Mouse (Mus musculus) hindbrain, embryonic 12.5 days (tissue): ENCODE data around the gene Lipa. TPM values are rescaled to one million over a fixed set of nuclear protein-coding genes. Genes with fewer than 3 reads are reported as not detected.
A peak's percentile ranks its signal among the peaks of the same experiment; 100 is the strongest.

Experiments
- ATAC-seq: fragments of 200-750 bp; cut with Nextera tagmentation; 2 replicates; pipeline ENCODE4 v1.8.0; 2017; ENCODE audit warnings: moderate TSS enrichment; ENCODE audit not compliant: low FRiP score
- H3K27ac ChIP-seq: fragments of 300-500 bp; sonication (generic); 2 replicates; pipeline ENCODE4 v1.5.1; 2016; ENCODE audit warnings: mild to moderate bottlenecking
- H3K27me3 ChIP-seq: fragments of 300-500 bp; sonication (generic); 2 replicates; pipeline ENCODE4 v1.6.1; 2016; ENCODE audit warnings: mild to moderate bottlenecking
- H3K36me3 ChIP-seq: fragments of 300-500 bp; sonication (generic); 2 replicates; pipeline ENCODE4 v1.6.1; 2016; ENCODE audit warnings: mild to moderate bottlenecking
- H3K4me1 ChIP-seq: fragments of 300-500 bp; sonication (generic); 2 replicates; pipeline ENCODE4 v1.6.1; 2016
- H3K4me2 ChIP-seq: fragments of 300-500 bp; sonication (generic); replicated peaks from 2 replicates; pipeline ENCODE4 v1.6.1; 2016; ENCODE audit warnings: mild to moderate bottlenecking
- H3K4me3 ChIP-seq: fragments of 300-500 bp; sonication (generic); 2 replicates; pipeline ENCODE4 v1.5.1; 2016; ENCODE audit warnings: mild to moderate bottlenecking
- H3K9ac ChIP-seq: fragments of 300-500 bp; sonication (generic); 2 replicates; pipeline ENCODE4 v1.6.1; 2016; ENCODE audit warnings: mild to moderate bottlenecking, moderate library complexity
- H3K9me3 ChIP-seq: fragments of 300-500 bp; sonication (generic); replicated peaks from 2 replicates; pipeline ENCODE4 v1.6.1; 2016; ENCODE audit warnings: mild to moderate bottlenecking
- WGBS: fragments of 180-500 bp; shearing (Covaris S2); methylation state at CpG from one replicate; pipeline ENCODE4 v1.1.7; 2016; 5-methylcytosine and 5-hydroxymethylcytosine counted together
- polyA plus RNA-seq: library from polyadenylated mRNA; unstranded; fragments of >200 nt; fragmentation: Nextera tagmentation; extraction: Ambion mirVana; gene quantifications from 2 replicates; pipeline ENCODE4 v1.2.1, GENCODE M21; 2016

Lipa gene
- polyA plus RNA-seq, result 28.6 and 31.5 TPM in 2 replicates

DNA sequence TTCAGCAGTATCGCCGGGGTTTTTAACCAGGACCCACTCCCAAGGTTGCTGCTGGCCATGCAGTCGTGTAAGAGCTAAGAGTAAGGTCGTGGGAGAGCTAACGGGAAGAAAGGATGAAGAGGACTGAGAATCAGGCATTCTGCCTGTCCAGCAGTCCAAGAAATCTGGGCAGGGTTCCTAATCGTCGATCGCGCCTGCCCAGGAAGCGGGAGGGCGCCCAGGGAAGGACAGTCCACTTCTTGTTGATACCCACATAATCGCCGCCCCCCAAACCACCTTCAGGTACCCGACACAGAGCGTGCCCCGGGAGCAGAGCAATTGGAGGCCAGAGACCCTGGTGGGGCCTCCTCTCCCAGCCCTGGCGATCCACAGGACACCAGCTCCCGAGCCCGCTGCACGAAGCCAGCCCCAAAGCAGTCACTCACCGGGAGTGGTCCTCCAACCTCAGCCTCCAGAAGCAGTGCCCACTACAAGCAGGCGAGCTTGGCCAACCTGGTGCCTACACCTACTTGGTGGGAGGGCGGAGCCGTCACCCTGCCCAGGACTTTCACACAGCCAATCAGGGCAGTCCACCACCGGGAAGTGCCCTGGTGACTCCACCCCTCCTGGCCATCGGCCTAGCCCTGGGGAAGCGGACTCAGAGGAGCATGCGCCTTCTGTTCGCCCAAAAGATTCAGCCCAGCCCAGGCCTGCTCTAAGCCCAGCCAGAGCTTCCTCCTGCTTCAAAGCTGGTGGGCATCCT lies at the start of gene Lipa:
Gene Lipa, minus strand, starts transcription at position 534 of the 742 bp plus-strand sequence.
- peak within 1 kb of the TSS; percentile 40; the same call in 1 of the 2 replicates for H3K27ac ChIP-seq
- H3K9me3 ChIP-seq, result no peaks in the 10 kb centered on the region
- H3K36me3 ChIP-seq, result no peaks in the 10 kb centered on the region
- H3K27me3 ChIP-seq, result no peaks in the 10 kb centered on the region
- peak within 1 kb of the TSS; percentile 83 for H3K4me2 ChIP-seq
- under 1% methylated on average over 29 of the region's 29 CpGs for WGBS
- peak within 1 kb of the TSS; percentile 70 for H3K4me3 ChIP-seq
- H3K9ac ChIP-seq, result peak within 1 kb of the TSS; percentile 64
- peak; percentile 100 for ATAC-seq
- peaks cover 7% of the 10 kb centered on the region for H3K4me1 ChIP-seq

DNA sequence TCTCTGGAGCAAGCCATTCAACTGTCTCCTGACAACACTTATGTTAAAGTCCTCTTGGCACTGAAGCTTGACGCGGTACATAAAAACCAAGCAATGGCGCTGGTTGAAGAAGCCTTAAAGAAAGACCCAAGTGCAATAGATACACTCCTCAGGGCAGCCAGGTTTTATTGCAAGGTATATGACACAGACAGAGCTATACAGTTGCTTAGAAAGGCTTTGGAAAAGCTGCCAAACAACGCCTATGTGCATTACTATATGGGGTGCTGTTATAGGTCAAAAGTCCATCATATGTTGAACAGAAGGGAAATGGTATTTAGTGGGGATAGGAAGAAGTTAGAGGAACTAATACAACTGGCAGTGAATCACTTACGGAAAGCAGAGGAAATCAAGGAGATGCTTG lies 46.4 kb upstream of the Lipa start:
- Histone ChIP-seq H3K9me3 (no peaks in the 10 kb centered on the region), H3K9ac (no peak overlapping the region), H3K36me3 (no peaks in the 10 kb centered on the region), H3K4me1 (0 out of 2 replicates have a peak, but pooled peaks cover 2% of the 10 kb centered on the region), H3K27me3 (no peaks in the 10 kb centered on the region), H3K4me2 (no peak overlapping the region), H3K4me3 (no peak overlapping the region), H3K27ac (no peak overlapping the region)
- 93% methylated on average over 5 of the region's 5 CpGs for WGBS
- ATAC-seq, result no peak

DNA sequence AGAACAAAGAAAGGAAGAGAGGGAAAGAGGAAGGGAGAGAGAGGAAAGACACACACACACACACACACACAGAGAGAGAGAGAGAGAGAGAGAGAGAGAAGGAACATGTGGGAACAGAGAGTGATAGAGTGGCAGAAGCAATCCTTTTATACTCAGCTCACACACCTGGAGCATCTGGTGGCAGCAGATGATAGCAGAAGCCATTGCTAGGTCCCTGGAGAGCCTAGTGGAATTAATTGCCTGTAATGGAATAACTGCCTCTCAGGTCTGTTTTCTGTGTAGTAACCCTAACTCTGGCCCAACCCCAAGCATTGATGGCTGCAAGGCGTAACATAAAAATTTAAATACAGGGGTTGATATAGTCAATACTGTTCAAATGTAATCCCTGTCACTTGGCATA lies 43.8 kb upstream of the Lipa start:
- Histone ChIP-seq H3K4me1 (0 out of 2 replicates have a peak, but pooled peaks cover 2% of the 10 kb centered on the region), H3K9ac (no peak overlapping the region), H3K36me3 (no peaks in the 10 kb centered on the region), H3K27ac (no peak overlapping the region), H3K27me3 (no peaks in the 10 kb centered on the region), H3K4me3 (no peak overlapping the region), H3K4me2 (no peak overlapping the region), H3K9me3 (no peaks in the 10 kb centered on the region)
- no peak for ATAC-seq
- WGBS, result 75% methylated on average over 1 of the region's 1 CpGs

DNA sequence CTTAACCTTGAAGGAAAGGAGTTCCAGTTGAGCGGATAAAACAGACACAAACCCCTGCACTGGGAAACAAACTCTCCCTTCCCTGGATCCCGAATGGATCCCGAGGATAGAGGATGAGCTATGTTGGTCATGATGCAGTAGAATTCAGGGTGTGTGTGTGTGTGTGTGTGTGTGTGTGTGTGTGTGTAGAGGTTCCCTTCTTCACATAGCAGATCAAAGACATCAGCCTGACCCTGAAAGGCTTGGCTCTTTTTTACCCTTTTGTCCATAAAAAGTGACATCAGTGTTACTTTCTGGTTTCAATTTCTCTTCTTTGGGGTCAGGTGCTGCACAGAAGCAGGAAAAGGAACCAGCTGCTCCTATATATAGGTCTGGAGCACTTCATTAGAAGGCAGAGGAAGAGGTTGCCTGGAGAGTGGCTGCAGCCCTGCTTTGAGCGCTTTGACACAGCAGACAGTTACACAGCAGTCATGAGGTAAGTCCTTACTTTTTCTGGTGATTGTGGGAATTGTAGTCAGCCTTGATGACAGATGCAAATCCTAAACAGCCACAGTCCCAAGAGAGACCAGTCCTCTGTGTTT lies 42.7 kb upstream of the Lipa start:
- H3K9ac ChIP-seq, result no peak overlapping the region
- H3K27me3 ChIP-seq, result no peaks in the 10 kb centered on the region
- 73% methylated on average over 4 of the region's 4 CpGs for WGBS
- no peak overlapping the region for H3K4me3 ChIP-seq
- 0 out of 2 replicates have a peak, but pooled peaks cover 2% of the 10 kb centered on the region for H3K4me1 ChIP-seq
- H3K36me3 ChIP-seq, result no peaks in the 10 kb centered on the region
- no peaks in the 10 kb centered on the region for H3K9me3 ChIP-seq
- no peak for ATAC-seq
- H3K27ac ChIP-seq, result no peak overlapping the region
- H3K4me2 ChIP-seq, result no peak overlapping the region

DNA sequence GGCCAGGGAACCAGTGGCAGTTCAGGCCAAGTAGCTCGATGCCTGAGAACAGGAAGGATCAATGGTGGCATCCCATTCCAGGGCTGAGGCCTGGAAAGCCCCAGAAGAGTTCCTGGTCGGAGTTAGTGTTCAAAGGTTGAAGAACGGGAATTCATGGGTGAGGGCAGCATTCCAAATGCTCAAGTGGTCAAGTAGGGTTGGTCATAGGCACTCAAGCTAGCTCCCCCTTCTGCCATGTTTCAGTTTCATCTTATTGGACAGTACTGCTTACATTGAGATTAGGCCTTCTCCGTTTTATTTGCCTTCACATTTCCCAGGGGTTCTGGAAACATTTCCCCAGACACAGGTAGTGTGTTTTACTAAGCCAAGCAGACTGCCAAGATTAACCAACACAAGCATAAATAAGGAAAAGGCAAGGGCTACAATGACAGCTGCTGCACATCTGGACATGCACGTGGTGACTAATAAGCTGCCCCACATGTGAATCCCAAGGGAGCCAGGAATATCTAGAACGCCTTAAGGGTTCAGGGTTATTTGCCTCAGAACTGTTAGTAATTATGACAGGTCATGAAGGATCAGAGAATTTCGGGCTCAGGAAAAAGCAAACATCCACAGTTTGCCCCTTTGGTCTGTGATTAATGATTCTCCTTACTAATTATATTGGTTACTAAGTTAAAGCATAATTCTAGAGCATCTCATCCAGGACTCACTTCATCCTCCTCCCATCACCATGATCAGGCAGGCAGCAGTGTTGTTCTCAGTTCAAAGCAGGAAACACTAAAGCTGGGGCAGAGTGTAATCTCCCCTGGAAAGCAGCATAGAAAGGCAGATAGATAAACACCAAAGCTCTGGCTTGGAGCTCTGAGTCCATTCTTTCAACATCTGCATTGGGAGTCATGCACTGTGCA lies 42.0 kb upstream of the Lipa start:
- no peak overlapping the region for H3K27ac ChIP-seq
- H3K9me3 ChIP-seq, result no peaks in the 10 kb centered on the region
- H3K4me2 ChIP-seq, result no peak overlapping the region
- 77% methylated on average over 7 of the region's 7 CpGs for WGBS
- ATAC-seq, result no peak
- no peak overlapping the region for H3K4me3 ChIP-seq
- no peaks in the 10 kb centered on the region for H3K27me3 ChIP-seq
- no peaks in the 10 kb centered on the region for H3K36me3 ChIP-seq
- 0 out of 2 replicates have a peak, but pooled peaks cover 2% of the 10 kb centered on the region for H3K4me1 ChIP-seq
- no peak overlapping the region for H3K9ac ChIP-seq

DNA sequence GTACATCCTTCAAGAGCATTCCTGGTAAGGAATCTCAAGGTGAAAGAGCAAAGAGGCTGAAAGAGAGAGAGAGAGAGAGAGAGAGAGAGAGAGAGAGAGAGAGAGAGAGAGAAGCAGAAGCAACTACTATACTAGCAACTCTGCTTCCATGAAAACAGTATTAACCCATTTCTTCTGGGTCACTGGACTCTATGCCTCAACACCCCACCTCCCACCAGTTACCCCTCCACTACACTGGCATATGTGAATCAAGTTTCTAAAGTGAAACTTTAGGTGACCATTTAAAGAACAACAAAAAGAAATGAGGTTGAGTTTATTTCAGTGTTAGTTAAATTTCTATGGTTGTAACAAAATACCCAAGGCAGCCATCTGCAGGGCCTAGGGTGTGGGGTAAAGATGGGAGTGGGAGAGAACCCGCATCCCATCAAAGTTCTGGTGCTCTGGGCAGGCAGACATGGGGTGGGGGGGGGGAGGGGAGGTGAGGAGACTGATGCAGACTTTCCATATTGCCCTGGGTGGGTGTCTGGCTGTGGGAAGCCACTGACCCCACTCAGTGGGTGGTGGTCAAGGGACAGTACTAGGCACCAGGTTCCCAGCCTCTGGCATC lies 39.0 kb upstream of the Lipa start:
- Histone ChIP-seq H3K36me3 (no peaks in the 10 kb centered on the region), H3K9me3 (no peaks in the 10 kb centered on the region)

DNA sequence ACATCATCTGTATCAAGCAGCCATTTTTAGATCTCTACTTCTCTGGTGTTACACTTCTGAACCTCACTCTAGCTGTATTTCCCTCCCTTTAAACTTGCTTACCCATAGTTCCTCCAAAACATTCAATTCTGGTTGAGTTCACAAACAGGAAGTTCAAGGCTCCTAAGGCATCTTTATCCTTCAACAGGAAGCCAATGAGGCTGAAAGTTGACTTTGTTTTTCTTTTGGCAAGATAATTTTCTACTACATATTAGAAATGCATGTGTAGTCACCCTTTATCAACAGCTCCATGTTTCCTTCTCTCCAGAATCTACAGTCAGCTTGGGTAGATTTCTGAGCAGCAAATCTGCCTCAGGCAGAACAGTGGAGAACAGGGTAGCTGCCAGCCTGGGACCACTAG lies 35.3 kb upstream of the Lipa start:
- Histone ChIP-seq H3K4me1 (no peaks in the 10 kb centered on the region), H3K27ac (no peak overlapping the region), H3K36me3 (no peaks in the 10 kb centered on the region), H3K9me3 (no peaks in the 10 kb centered on the region), H3K9ac (no peak overlapping the region), H3K4me2 (no peak overlapping the region), H3K27me3 (no peaks in the 10 kb centered on the region), H3K4me3 (no peak overlapping the region)
- no peak for ATAC-seq

More for the DNA sequence above, 39.0 kb upstream of the Lipa start:
- Histone ChIP-seq H3K4me2 (no peak overlapping the region), H3K27me3 (no peaks in the 10 kb centered on the region), H3K4me1 (0 out of 2 replicates have a peak, but pooled peaks cover 2% of the 10 kb centered on the region), H3K4me3 (no peak overlapping the region), H3K27ac (no peak overlapping the region), H3K9ac (no peak overlapping the region)
- ATAC-seq, result no peak
- 80% methylated on average over 1 of the region's 1 CpGs for WGBS

DNA sequence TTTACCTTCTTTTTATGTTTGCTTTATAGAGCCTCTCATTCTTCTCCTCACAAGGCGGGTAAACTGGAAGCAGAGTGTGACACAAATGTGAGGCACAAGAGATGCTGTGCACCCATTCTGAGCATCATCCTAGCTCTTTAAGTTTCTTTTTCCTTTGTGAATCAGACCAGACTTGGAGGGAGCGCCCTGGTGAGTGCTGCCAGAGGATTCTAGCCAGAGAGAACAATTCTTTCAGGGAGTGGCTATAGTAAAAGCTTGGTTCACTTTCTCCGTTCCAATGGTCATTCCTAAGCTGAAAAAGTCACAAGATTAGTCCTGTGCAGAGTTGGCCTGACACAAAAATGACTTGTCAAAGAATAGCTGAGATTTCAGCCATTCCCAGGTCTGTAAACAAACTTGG lies 29.3 kb upstream of the Lipa start:
- WGBS, result 82% methylated on average over 3 of the region's 3 CpGs
- no peaks in the 10 kb centered on the region for H3K27me3 ChIP-seq
- H3K9ac ChIP-seq, result no peak overlapping the region
- H3K4me1 ChIP-seq, result no peaks in the 10 kb centered on the region
- no peak overlapping the region for H3K4me3 ChIP-seq
- H3K9me3 ChIP-seq, result 0 out of 2 replicates have a peak, but pooled peaks cover 2% of the 10 kb centered on the region
- no peaks in the 10 kb centered on the region for H3K36me3 ChIP-seq
- no peak overlapping the region for H3K4me2 ChIP-seq
- no peak overlapping the region for H3K27ac ChIP-seq
- no peak for ATAC-seq

DNA sequence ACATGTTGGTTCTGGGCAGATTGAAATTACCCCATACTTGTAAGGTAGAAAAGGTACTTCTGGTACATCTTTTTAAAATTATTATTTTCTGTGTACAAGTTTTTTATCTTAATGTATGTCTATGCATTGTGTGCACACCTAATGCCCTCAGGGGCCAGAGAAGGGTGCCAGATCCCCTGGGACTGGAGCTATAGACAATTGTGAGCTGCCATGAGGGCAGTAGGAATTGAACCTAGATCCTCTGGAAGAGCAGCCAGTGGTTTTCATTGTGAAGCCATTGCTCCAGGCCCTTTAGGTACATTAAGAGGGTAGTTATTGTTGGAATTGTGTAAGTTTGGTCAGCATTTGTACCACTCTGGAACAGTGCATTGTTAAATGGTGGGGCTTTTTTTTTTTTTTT lies 26.8 kb upstream of the Lipa start:
- no peak overlapping the region for H3K9ac ChIP-seq
- H3K27ac ChIP-seq, result no peak overlapping the region
- no peak overlapping the region for H3K4me2 ChIP-seq
- H3K27me3 ChIP-seq, result no peaks in the 10 kb centered on the region
- H3K36me3 ChIP-seq, result no peaks in the 10 kb centered on the region
- no peaks in the 10 kb centered on the region for H3K4me1 ChIP-seq
- no peak for ATAC-seq
- H3K9me3 ChIP-seq, result 0 out of 2 replicates have a peak, but pooled peaks cover 2% of the 10 kb centered on the region
- H3K4me3 ChIP-seq, result no peak overlapping the region

DNA sequence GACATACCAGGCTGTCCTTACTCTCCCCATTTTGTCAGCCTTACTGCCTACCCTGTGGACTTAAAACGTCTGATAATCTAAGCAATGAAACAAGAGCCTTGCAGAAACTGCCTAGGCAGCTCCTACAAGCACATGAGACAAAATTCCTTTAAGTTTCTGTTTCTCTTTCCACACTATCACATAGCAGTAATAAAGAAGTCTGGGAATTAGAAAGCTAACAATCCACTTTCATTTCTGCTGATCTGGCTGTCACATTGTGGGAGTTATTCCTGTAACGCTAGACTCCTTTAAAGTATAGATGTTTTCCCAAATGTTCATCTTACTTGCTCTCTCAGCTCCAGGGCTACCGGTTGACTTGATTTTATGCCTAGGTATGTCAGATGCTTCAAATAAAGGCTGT lies 26.2 kb upstream of the Lipa start:
- Histone ChIP-seq H3K4me3 (no peak overlapping the region), H3K9me3 (0 out of 2 replicates have a peak, but pooled peaks cover 2% of the 10 kb centered on the region), H3K9ac (no peak overlapping the region), H3K36me3 (no peaks in the 10 kb centered on the region), H3K4me1 (no peaks in the 10 kb centered on the region), H3K4me2 (no peak overlapping the region), H3K27me3 (no peaks in the 10 kb centered on the region), H3K27ac (no peak overlapping the region)
- ATAC-seq, result no peak
- 81% methylated on average over 3 of the region's 3 CpGs for WGBS

DNA sequence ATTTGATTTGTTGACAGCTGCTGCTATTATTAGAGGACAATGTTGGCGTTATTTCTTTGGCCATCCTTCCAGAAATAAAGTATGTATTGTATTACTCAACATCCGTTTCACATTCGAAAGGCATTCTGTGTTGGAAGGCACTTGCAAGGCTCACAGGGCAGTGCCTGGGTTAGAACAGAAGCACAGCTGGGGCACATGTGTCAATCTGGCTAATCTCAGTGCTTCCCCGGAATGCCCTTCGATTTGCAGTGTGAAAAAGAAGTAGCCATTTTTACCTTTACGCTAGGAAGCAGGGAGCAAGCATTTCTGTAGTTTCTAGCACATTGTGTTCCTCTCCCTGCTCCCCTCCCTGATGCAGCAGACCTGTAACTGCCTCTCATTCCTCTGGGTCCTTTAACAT lies 25.7 kb upstream of the Lipa start:
- ATAC-seq, result no peak
- no peak overlapping the region for H3K27ac ChIP-seq
- no peak overlapping the region for H3K4me3 ChIP-seq
- no peaks in the 10 kb centered on the region for H3K36me3 ChIP-seq
- H3K27me3 ChIP-seq, result no peaks in the 10 kb centered on the region
- no peak overlapping the region for H3K9ac ChIP-seq
- WGBS, result 66% methylated on average over 6 of the region's 6 CpGs
- 0 out of 2 replicates have a peak, but pooled peaks cover 2% of the 10 kb centered on the region for H3K9me3 ChIP-seq
- H3K4me2 ChIP-seq, result no peak overlapping the region
- H3K4me1 ChIP-seq, result no peaks in the 10 kb centered on the region

DNA sequence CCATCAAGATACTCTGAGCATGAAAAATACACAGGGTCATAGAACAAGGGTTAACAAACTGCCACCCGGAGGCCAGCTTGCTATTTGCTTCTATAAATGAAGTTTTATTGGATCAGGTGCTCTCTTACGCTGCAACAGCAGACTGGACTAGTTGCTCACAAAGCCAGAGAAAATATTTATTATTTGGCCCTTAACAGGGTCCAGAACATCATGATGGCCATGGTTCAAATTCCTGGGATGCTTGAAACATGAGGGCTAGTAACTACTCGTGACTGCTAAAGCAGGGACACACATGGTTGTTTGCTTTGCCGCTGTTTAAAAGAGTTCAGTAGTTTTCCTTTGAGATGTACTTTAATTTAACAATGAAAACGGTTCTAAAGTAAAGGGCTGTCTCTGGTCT lies 24.7 kb upstream of the Lipa start:
- 68% methylated on average over 5 of the region's 5 CpGs for WGBS
- Histone ChIP-seq H3K9me3 (0 out of 2 replicates have a peak, but pooled peaks cover 2% of the 10 kb centered on the region), H3K4me2 (no peak overlapping the region), H3K36me3 (no peaks in the 10 kb centered on the region), H3K27me3 (no peaks in the 10 kb centered on the region), H3K27ac (no peak overlapping the region), H3K4me1 (no peaks in the 10 kb centered on the region), H3K4me3 (no peak overlapping the region), H3K9ac (no peak overlapping the region)
- ATAC-seq, result no peak
